Mouse (Mus musculus) hindbrain, embryonic 15.5 days (tissue): Measurements from ENCODE around the gene Iqschfp. TPM values are rescaled to one million over a fixed set of nuclear protein-coding genes. Genes with fewer than 3 reads are reported as not detected.

Experiments used
- ATAC-seq: fragments of 200-750 bp; cut with Nextera tagmentation; 2 replicates; pipeline ENCODE4 v1.8.0; 2017; ENCODE audit warnings: low read depth, moderate number of reproducible peaks, moderate TSS enrichment; ENCODE audit not compliant: low FRiP score
- H3K27ac ChIP-seq: fragments of 300-500 bp; sonication (generic); replicated peaks from 2 replicates; pipeline ENCODE4 v1.5.1; 2015; ENCODE audit warnings: mild to moderate bottlenecking, inconsistent platforms
- H3K27me3 ChIP-seq: fragments of 300-500 bp; sonication (generic); 2 replicates; pipeline ENCODE4 v1.6.1; 2015; ENCODE audit warnings: control low read depth, inconsistent platforms
- H3K36me3 ChIP-seq: fragments of 300-500 bp; sonication (generic); 2 replicates; pipeline ENCODE4 v1.6.1; 2015; ENCODE audit warnings: control low read depth, inconsistent platforms
- H3K4me1 ChIP-seq: fragments of 300-500 bp; sonication (generic); replicated peaks from 2 replicates; pipeline ENCODE4 v1.6.1; 2015; ENCODE audit warnings: control low read depth, inconsistent platforms
- H3K4me2 ChIP-seq: fragments of 300-500 bp; sonication (generic); 2 replicates; pipeline ENCODE4 v1.6.1; 2015; ENCODE audit warnings: moderate library complexity, mild to moderate bottlenecking, inconsistent platforms
- H3K4me3 ChIP-seq: fragments of 300-500 bp; sonication (generic); 2 replicates; pipeline ENCODE4 v1.5.1; 2015; ENCODE audit warnings: mild to moderate bottlenecking, inconsistent platforms
- H3K9ac ChIP-seq: fragments of 300-500 bp; sonication (generic); 2 replicates; pipeline ENCODE4 v1.6.1; 2015; ENCODE audit warnings: inconsistent platforms
- H3K9me3 ChIP-seq: fragments of 300-500 bp; sonication (generic); 2 replicates; pipeline ENCODE4 v1.6.1; 2016; ENCODE audit warnings: control low read depth, inconsistent platforms
- WGBS: fragments of 180-500 bp; shearing (Covaris S2); methylation state at CpG from one replicate; pipeline ENCODE4 v1.1.7; 2015; 5-methylcytosine and 5-hydroxymethylcytosine counted together
- polyA plus RNA-seq: library from polyadenylated mRNA; unstranded; fragments of >200 nt; fragmentation: Nextera tagmentation; extraction: Ambion mirVana; gene quantifications from 2 replicates; pipeline ENCODE4 v1.2.1, GENCODE M21; 2015

Gene Iqschfp
- polyA plus RNA-seq = 7.3 and 8.7 TPM in 2 replicates

DNA sequence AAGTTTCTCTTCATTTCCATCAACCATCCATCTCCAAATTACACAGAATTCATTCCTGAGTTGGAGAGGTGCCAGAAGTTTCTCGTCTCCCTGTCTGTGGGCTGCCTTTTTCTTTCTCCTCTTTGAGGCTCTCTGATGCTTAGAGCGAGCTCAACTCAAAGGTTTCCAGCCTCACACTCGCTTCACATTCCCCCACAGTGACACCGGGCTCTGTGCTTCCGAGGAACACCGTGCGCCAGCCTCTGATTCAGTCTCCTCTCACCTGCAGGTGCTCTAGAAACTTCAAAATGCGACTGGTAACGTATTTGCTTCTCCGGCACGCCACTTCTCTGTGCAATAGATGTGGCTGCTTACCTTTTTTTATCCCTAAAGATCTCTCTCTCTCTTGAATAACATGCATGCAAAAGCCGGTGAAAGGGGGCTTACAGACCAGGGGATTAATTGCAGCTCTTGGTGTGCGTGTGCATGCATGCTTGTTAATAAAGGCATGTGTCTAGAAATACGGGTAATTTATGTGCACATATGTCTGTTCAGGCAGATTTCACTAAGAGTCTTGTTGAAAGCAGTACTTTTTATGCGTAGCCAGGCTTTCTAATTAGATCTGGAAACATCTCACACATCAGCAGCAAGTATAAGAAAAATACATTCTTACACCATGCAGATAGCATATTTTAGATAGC, at the start of gene Iqschfp, which contains the start of gene Iqcj:
Iqschfp (plus strand) TSS at position 207 of the 680 bp plus-strand sequence.
Iqcj (plus strand) TSS at position 195 of the 680 bp plus-strand sequence.
- peak within 1 kb of the TSS; percentile 33 for H3K9ac ChIP-seq
- peak; percentile 51; the same call in 1 of the 2 replicates for ATAC-seq

DNA sequence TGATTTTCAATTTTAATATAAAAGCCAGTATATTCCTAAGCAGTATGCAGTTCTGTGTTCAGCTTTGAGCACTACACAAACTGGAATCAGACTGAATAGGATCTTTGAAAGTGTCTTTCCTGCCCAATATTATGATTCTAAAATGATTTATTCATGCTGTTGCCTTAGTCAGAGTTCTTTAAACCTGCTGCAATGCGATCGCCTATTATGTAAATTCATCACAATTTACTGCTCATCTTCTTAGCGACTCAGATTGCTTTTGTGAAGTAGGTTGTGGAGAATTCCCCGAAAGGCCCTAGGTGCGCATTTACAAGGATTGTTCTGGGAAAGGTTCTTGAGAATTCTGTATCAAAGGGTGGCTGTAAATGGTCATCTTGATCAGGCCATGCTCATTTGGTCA, 39.6 kb upstream of the Iqschfp start:
- Histone ChIP-seq H3K4me3 (no peak overlapping the region), H3K4me1 (no peaks in the 10 kb centered on the region), H3K9ac (no peak overlapping the region), H3K36me3 (no peaks in the 10 kb centered on the region), H3K27me3 (no peaks in the 10 kb centered on the region), H3K27ac (no peak overlapping the region), H3K4me2 (no peak overlapping the region), H3K9me3 (no peaks in the 10 kb centered on the region)
- WGBS = 69% methylated on average over 5 of the region's 5 CpGs
- ATAC-seq = no peak

More for the DNA sequence above, at the start of gene Iqschfp, which contains the start of gene Iqcj:
- H3K9me3 ChIP-seq = no peaks in the 10 kb centered on the region
- peak within 1 kb of the TSS; percentile 35 for H3K4me3 ChIP-seq
- WGBS = 38% methylated on average over 15 of the region's 15 CpGs
- H3K4me2 ChIP-seq = peak within 1 kb of the TSS; percentile 53
- H3K27me3 ChIP-seq = no peaks in the 10 kb centered on the region
- H3K4me1 ChIP-seq = peaks cover 16% of the 10 kb centered on the region
- H3K27ac ChIP-seq = peak within 1 kb of the TSS; percentile 76
- no peaks in the 10 kb centered on the region for H3K36me3 ChIP-seq

DNA sequence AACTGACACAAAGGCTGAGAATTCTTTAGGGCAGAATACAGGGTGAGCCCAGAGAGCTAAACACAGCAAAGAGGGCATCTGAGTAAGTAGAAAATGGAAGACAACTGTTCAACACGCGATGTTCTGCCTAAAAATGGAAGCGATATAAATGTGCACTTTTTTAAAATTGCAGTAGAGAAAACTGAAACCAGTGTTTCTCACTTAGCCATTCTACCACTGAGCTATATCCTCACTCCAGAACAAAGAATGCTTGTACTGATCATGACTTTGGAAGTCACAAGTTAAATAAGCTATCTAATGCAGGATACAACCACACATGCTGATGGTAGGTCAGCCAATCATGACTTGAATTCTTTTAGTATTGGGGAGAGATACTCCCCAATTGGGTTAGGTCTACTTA, 30.5 kb upstream of the Iqschfp start:
- Histone ChIP-seq H3K9me3 (no peaks in the 10 kb centered on the region), H3K27me3 (no peaks in the 10 kb centered on the region), H3K27ac (no peak overlapping the region), H3K4me1 (no peaks in the 10 kb centered on the region), H3K4me2 (no peak overlapping the region), H3K4me3 (no peak overlapping the region), H3K36me3 (no peaks in the 10 kb centered on the region), H3K9ac (no peak overlapping the region)
- WGBS = 95% methylated on average over 3 of the region's 3 CpGs
- ATAC-seq = no peak

DNA sequence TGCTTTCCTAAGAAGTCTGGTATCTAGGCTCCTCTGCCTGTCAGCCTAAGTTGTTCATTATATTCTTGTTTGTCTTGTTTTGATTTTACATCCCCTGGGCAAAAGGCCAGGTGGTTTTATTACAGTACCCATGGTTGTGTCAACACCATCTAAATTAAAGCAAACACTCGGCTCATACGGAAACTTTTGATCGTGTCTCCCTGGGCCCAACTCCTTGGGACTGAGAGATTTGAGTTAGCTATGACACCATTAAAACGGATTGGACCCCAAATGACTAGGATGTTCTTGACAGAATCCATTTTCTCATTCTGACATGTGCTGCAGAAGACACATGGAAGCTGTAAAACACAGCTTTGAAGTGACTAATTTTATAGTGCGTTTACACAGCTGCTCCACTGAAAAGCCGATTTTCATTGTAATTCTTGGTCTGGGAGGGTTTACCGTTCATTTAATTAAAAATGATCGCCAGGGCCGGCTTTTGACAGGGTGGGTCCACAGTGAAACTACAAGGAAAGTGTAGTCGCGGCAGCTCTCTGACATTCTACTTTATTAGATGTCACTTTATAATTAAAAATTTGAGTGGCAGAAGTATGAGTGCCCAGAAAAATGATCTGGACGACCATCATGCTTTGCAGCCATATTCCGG, 24.5 kb upstream of the Iqschfp start:
- no peak for ATAC-seq
- WGBS = 55% methylated on average over 13 of the region's 13 CpGs
- H3K36me3 ChIP-seq = no peaks in the 10 kb centered on the region

DNA sequence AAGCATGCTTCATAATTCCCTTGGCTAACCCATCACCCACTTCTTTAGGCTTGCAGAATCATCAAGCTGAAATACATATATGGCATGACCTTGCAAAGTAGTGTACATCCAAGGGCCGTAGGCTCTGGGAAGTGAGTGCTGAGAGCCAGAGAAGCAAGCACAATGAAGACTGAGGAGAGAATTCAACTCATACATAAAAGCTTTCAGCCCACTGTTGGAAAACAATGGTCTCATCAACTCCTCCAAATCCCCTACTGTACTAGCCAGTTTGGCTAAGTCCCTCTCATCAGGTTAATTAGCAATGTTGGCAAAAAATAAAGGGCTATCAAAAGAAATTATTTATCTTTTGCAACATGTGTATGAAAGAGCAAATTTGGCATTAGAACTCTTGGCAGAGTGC, 22.6 kb upstream of the Iqschfp start:
- H3K27me3 ChIP-seq = no peaks in the 10 kb centered on the region
- H3K27ac ChIP-seq = no peak overlapping the region
- no peaks in the 10 kb centered on the region for H3K4me1 ChIP-seq
- no peak overlapping the region for H3K9ac ChIP-seq
- no peak for ATAC-seq
- 59% methylated on average over 1 of the region's 1 CpGs for WGBS
- H3K4me2 ChIP-seq = no peak overlapping the region
- no peaks in the 10 kb centered on the region for H3K9me3 ChIP-seq
- H3K4me3 ChIP-seq = no peak overlapping the region
- no peaks in the 10 kb centered on the region for H3K36me3 ChIP-seq

More for the DNA sequence above, 24.5 kb upstream of the Iqschfp start:
- H3K9me3 ChIP-seq = no peaks in the 10 kb centered on the region
- H3K27me3 ChIP-seq = no peaks in the 10 kb centered on the region
- no peak overlapping the region; the same call in 1 of the 2 replicates for H3K27ac ChIP-seq
- H3K4me1 ChIP-seq = no peaks in the 10 kb centered on the region
- no peak overlapping the region for H3K4me3 ChIP-seq
- no peak overlapping the region for H3K9ac ChIP-seq
- H3K4me2 ChIP-seq = no peak overlapping the region

DNA sequence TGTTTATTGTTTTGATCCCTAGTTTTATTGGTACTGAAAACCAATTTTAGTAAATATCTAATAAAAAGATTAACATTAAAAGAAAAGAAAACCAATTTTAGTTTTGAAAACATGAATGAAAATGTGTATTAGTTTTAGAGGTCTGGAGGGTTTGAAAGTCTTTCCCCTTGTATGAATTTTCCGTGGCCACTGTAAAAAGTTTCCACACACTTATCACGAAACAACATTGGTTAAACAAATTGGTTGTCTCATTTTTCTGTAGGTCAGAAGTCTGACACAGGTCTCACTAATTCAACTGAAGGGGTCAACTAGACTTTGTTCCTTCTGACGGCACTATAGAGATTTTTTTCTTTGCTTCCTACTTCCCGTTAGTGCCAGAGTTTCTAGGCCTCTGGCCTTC, 14.8 kb upstream of the Iqschfp start:
- ATAC-seq = no peak
- Histone ChIP-seq H3K4me3 (no peak overlapping the region), H3K27ac (no peak overlapping the region), H3K9ac (no peak overlapping the region), H3K4me2 (no peak overlapping the region), H3K36me3 (no peaks in the 10 kb centered on the region), H3K27me3 (no peaks in the 10 kb centered on the region), H3K4me1 (no peaks in the 10 kb centered on the region), H3K9me3 (no peaks in the 10 kb centered on the region)
- 80% methylated on average over 4 of the region's 4 CpGs for WGBS

DNA sequence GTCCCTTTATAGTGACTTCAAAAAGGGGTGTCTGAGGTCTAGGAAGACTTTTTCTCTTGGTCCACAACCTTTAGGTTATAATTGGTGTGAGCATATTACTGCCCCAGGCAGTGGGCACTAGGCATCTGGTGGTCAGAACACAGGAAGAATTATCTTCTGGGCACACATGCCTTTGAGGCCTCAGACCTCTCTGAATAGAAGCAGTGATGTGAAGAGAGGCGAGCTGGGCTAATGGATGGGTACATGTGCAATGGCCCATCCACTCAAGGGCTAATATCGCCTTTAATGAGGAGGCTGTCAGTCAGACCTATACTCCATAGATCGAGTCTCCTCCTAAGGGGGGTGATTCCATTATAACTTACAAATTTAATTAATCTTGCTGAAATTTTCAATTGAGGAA, 7.7 kb upstream of the Iqschfp start:
- WGBS = 53% methylated on average over 3 of the region's 3 CpGs
- Histone ChIP-seq H3K36me3 (no peaks in the 10 kb centered on the region), H3K9ac (no peak overlapping the region), H3K27me3 (no peaks in the 10 kb centered on the region), H3K27ac (no peak overlapping the region), H3K4me3 (no peak overlapping the region), H3K4me2 (no peak overlapping the region), H3K4me1 (no peaks in the 10 kb centered on the region), H3K9me3 (no peaks in the 10 kb centered on the region)
- ATAC-seq = no peak

DNA sequence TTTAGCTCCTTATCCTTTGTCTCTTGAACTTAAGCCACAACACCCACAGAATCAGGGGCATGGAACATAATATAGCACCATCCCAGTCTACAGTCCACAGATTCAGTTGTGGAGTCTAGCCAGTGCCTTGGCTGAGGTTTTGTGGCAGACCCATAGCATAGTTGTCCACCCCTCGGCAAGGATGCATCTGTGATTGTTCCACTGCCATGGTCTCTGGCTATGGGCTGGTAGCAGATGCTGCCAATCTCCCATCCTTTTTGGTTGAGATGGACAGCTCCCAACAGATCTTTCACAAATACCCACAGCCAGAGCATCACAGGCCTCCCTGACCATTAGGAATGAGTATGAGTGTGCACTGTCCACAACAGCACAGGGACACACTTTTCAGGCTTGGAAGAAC, 5.9 kb upstream of the Iqschfp start:
- Histone ChIP-seq H3K9ac (no peak overlapping the region), H3K27me3 (no peaks in the 10 kb centered on the region), H3K4me2 (no peak overlapping the region), H3K36me3 (no peaks in the 10 kb centered on the region), H3K4me3 (no peak overlapping the region), H3K27ac (no peak overlapping the region), H3K4me1 (no peaks in the 10 kb centered on the region), H3K9me3 (no peaks in the 10 kb centered on the region)
- 79% methylated on average over 1 of the region's 1 CpGs for WGBS
- ATAC-seq = no peak

DNA sequence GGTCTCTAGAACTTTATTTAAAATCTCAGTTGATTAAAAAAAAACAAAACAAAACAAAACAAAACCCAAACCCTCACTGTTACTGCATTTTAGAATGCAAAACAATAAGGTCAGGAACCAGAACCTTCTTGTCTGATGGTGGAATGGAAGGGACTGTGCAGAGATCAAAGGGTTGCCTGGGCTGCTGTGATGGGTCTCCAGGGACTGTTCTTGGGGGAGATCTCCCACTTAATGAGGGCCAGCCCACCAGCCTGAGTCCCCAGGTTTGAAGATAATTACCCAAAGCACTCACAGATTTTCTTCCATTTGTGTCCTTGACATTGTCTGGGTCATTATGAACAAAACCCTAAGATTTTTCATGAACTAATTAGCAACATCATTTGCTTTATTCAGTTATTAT, 4.8 kb upstream of the Iqschfp start:
- no peak overlapping the region for H3K4me3 ChIP-seq
- H3K27me3 ChIP-seq = no peaks in the 10 kb centered on the region
- no peaks in the 10 kb centered on the region for H3K9me3 ChIP-seq
- no peak overlapping the region for H3K27ac ChIP-seq
- H3K9ac ChIP-seq = no peak overlapping the region
- ATAC-seq = no peak
- no peak overlapping the region for H3K4me2 ChIP-seq
- H3K4me1 ChIP-seq = peaks cover 5% of the 10 kb centered on the region
- H3K36me3 ChIP-seq = no peaks in the 10 kb centered on the region

DNA sequence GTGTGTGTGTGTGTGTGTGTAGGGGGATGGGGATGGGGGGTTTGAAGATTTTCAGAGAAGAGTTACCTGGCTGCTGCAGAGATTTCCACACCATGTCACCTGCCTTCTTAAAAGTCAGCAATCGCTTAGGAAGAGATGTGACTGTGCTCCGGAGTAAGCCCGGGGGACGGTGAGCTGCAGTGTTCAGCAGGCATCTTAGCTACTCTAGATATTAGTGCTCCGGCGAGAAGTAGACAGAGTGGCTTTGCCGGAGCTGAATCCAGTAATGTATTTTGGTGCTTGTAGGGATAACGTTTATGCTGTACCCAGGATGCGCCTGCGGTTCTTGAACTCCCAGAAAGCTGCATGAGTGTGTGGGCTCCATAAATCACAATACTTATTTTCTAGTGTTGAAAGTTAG, 736 bp downstream of the Iqschfp start:
- H3K4me2 ChIP-seq = peak overlapping the region; percentile 53
- no peaks in the 10 kb centered on the region for H3K36me3 ChIP-seq
- peak; percentile 68 for ATAC-seq
- peak overlapping the region; percentile 76 for H3K27ac ChIP-seq
- H3K9ac ChIP-seq = peak overlapping the region; percentile 26; the same call in 1 of the 2 replicates
- peaks cover 16% of the 10 kb centered on the region for H3K4me1 ChIP-seq
- no peaks in the 10 kb centered on the region for H3K9me3 ChIP-seq
- peak overlapping the region; percentile 35 for H3K4me3 ChIP-seq
- H3K27me3 ChIP-seq = no peaks in the 10 kb centered on the region
- 56% methylated on average over 10 of the region's 10 CpGs for WGBS

DNA sequence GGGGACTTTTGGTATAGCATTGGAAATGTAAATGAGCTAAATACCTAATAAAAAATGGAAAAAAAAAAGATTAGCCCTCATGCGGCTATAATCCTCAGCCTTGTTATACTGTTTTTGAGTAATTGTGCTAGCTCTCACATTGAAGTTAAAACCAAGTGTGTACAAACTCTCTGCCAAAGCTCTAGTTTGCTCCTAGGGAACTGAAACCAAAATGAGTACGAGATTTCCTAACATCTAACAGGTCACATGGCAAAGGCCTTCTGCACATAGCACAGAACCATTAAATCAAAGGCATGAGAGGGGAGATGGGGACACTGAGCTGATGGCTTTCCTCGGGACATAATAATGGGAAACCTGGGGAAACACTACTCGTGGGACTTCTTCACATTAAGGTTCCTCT, 10.5 kb downstream of the Iqschfp start:
- Histone ChIP-seq H3K4me3 (no peak overlapping the region), H3K9me3 (no peaks in the 10 kb centered on the region), H3K9ac (no peak overlapping the region), H3K36me3 (no peaks in the 10 kb centered on the region), H3K4me2 (no peak overlapping the region), H3K4me1 (no peaks in the 10 kb centered on the region), H3K27me3 (no peaks in the 10 kb centered on the region), H3K27ac (no peak overlapping the region)
- 83% methylated on average over 4 of the region's 4 CpGs for WGBS
- ATAC-seq = no peak

DNA sequence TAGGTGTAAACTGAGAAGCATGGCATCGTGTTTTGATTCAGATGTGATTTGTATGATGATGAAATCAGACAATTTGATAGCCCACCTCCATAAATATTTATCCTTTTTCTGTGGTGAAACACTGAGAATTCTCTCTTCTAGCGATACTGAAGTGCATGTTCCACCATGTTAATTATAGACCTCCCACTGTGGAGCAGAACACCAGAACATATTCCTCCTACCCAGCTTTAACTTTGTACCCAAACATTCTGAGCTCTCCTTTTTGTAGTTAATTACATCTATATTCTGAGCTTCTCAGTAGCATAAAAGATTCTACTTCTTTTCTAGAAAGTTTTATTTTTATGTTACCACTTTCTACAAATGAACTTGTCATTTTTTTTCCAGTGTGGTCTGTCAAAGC, 16.6 kb downstream of the Iqschfp start:
- H3K4me1 ChIP-seq = no peaks in the 10 kb centered on the region

More for the DNA sequence above, 16.6 kb downstream of the Iqschfp start:
- Histone ChIP-seq H3K4me3 (no peak overlapping the region), H3K9me3 (no peaks in the 10 kb centered on the region), H3K27me3 (no peaks in the 10 kb centered on the region), H3K4me2 (no peak overlapping the region), H3K27ac (no peak overlapping the region), H3K36me3 (no peaks in the 10 kb centered on the region), H3K9ac (no peak overlapping the region)
- no peak for ATAC-seq
- 75% methylated on average over 2 of the region's 2 CpGs for WGBS
